Mouse (Mus musculus) embryonic facial prominence, embryonic 11.5 days (tissue): ENCODE measurements around the gene Iqcn. TPM values are rescaled to one million over a fixed set of nuclear protein-coding genes. Genes with fewer than 3 reads are reported as not detected.

Experiments used
- ATAC-seq: fragments of 200-750 bp; cut with Nextera tagmentation; replicated peaks from 2 replicates; pipeline ENCODE4 v1.8.0; 2017; ENCODE audit warnings: low read depth; ENCODE audit not compliant: insufficient number of reproducible peaks, low FRiP score, low TSS enrichment
- DNase-seq: peaks from one replicate; pipeline ENCODE4 v3.0.0-alpha.2; 2015; ENCODE audit warnings: low spot score
- H3K27ac ChIP-seq: fragments of 300-500 bp; sonication (generic); replicated peaks from 2 replicates; pipeline ENCODE4 v1.5.1; 2014; ENCODE audit warnings: mild to moderate bottlenecking, low read depth, low read length, control low read depth
- H3K27me3 ChIP-seq: fragments of 300-500 bp; sonication (generic); 2 replicates; pipeline ENCODE4 v1.6.1; 2014; ENCODE audit warnings: mild to moderate bottlenecking, low read length, moderate library complexity, mixed read lengths; ENCODE audit not compliant: control insufficient read depth, insufficient read depth
- H3K36me3 ChIP-seq: fragments of 300-500 bp; sonication (generic); replicated peaks from 2 replicates; pipeline ENCODE4 v1.6.1; 2014; ENCODE audit warnings: low read depth, mild to moderate bottlenecking, low read length, moderate library complexity, mixed read lengths; ENCODE audit not compliant: control insufficient read depth, insufficient read depth
- H3K4me1 ChIP-seq: fragments of 300-500 bp; sonication (generic); 2 replicates; pipeline ENCODE4 v1.6.1; 2014; ENCODE audit warnings: low read length, mixed read lengths; ENCODE audit not compliant: control insufficient read depth, insufficient read depth
- H3K4me2 ChIP-seq: fragments of 300-500 bp; sonication (generic); 2 replicates; pipeline ENCODE4 v1.6.1; 2014; ENCODE audit warnings: low read depth, mild to moderate bottlenecking, control low read depth, low read length, moderate library complexity
- H3K4me3 ChIP-seq: fragments of 300-500 bp; sonication (generic); 2 replicates; pipeline ENCODE4 v1.5.1; 2014; ENCODE audit warnings: low read depth, low read length, control low read depth
- H3K9ac ChIP-seq: fragments of 300-500 bp; sonication (generic); replicated peaks from 2 replicates; pipeline ENCODE4 v1.6.1; 2014; ENCODE audit warnings: mild to moderate bottlenecking, control low read depth, low read length
- H3K9me3 ChIP-seq: fragments of 300-500 bp; sonication (generic); replicated peaks from 2 replicates; pipeline ENCODE4 v1.6.1; 2016; ENCODE audit warnings: mild to moderate bottlenecking, low read length, inconsistent platforms, mixed read lengths; ENCODE audit not compliant: control insufficient read depth
- WGBS: fragments of 180-500 bp; shearing (Covaris S2); extraction: QIAGEN DNeasy Blood & Tissue Kit; methylation state at CpG from one replicate; pipeline ENCODE4 v1.1.7; 2014; 5-methylcytosine and 5-hydroxymethylcytosine counted together
- polyA plus RNA-seq: library from polyadenylated mRNA; unstranded; fragments of >200 nt; fragmentation: Nextera tagmentation; extraction: Ambion mirVana; gene quantifications from 2 replicates; pipeline ENCODE4 v1.2.1, GENCODE M21; 2014

The Iqcn gene
- polyA plus RNA-seq, 1 experiment from 2014 or later, result not detected

DNA sequence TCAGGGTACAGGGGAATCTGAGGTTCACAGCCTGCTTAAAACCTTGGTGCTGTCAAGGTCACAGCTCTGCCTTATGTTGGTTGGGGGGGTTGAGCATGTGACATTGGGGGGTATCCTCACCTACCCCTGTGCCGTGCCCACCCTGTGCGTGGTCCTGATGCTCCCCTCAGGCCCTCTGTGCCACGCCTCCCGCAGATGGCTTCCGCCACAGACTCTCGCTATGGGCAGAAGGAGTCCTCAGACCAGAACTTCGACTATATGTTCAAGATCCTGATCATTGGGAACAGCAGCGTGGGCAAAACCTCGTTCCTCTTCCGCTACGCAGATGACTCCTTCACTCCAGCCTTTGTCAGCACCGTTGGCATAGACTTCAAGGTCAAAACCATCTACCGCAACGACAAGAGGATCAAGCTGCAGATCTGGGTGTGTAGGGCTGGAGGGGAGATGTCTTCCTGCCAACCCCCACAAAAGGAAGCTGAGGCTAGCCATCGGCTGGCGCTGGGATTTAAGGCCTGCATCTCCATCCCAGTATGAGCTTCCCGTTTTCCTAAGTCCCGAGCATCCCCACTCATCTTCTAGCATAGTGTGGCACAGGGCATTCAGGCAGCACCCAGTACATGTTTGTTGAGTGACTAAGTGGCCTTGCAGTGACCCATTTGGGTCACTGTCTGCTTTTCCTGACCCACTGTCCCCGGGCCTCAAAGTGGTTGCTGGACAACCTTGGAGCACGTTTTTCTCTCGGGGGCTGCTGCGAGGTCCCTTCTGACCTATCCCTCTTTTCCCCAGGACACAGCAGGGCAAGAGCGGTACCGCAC, 52.6 kb downstream of the Iqcn start:
- H3K9ac ChIP-seq, result no peak overlapping the region; the same call in 1 of the 2 replicates

DNA sequence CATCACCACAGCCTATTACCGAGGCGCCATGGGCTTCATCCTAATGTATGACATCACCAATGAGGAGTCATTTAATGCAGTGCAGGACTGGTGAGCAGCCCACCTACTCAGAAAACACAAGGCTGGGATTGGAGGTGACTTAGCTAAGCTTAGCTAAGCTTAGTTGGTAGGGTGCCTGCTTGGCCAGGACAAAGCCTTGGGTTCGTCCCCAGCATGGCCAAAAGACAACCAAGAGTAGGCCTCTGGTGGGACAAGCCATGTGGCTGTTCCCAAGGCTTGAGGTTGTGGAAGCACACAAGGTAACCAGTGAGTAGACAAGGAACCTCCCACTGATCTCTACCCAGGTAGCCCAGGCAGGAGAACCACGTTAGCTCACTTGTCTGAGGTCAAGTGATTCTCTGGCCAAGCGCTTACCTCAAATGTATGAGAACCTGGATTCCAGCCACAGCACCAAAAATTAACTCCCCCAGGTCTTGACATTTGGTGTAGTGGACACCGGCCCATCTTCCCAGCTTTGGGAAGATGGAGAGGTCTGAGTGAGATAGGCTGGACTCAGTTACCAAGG, 53.3 kb downstream of the Iqcn start:
- Histone ChIP-seq H3K4me1 (peaks cover 3% of the 10 kb centered on the region), H3K27me3 (no peaks in the 10 kb centered on the region), H3K9ac (no peak overlapping the region), H3K27ac (no peak overlapping the region), H3K4me3 (no peak overlapping the region), H3K36me3 (no peaks in the 10 kb centered on the region), H3K4me2 (no peak overlapping the region), H3K9me3 (no peaks in the 10 kb centered on the region)
- WGBS, result 90% methylated on average over 6 of the region's 6 CpGs
- no peak for DNase-seq
- no peak for ATAC-seq

More for the DNA sequence above, 52.6 kb downstream of the Iqcn start:
- H3K36me3 ChIP-seq, result no peaks in the 10 kb centered on the region
- no peaks in the 10 kb centered on the region for H3K27me3 ChIP-seq
- H3K27ac ChIP-seq, result no peak overlapping the region
- H3K4me1 ChIP-seq, result peaks cover 3% of the 10 kb centered on the region
- no peak for ATAC-seq
- H3K4me2 ChIP-seq, result no peak overlapping the region
- no peaks in the 10 kb centered on the region for H3K9me3 ChIP-seq
- DNase-seq, result no peak
- 85% methylated on average over 24 of the region's 24 CpGs for WGBS
- peak overlapping the region; percentile 10; the same call in 1 of the 2 replicates for H3K4me3 ChIP-seq

DNA sequence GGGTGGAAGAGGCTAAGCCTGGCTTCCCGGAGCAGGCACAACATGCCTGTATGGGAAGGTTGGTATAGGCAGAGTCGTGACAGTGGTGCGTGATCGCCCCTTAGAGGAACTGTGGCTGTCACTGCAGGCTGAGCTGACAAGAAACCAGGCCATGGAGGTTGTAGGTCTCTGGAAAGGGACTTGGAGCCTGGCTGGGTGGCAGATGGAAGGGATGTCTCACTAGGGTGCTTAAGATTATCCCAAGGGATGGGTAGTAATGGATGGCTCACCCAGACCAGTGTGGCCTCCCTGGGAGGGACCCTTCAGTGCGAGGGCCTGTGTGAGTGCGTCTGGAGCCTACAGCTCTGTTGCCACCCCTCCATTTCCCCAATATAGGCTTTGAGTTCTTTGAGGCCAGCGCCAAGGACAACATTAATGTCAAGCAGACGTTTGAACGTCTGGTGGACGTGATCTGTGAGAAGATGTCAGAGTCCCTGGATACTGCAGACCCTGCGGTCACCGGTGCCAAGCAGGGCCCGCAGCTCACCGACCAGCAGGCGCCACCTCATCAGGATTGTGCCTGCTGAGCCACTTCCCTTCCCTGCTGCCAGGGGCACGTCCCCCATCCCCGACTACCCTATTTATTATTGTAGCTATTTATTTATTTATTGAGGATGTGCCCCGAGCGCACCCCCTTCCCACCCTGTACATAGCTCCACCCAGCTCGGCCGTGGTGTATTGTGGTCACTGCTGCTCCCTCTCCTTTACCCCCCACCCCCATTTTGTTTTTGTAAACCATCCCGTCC, 54.5 kb downstream of the Iqcn start:
- H3K4me1 ChIP-seq, result peaks cover 3% of the 10 kb centered on the region
- H3K4me3 ChIP-seq, result no peak overlapping the region
- no peak overlapping the region for H3K9ac ChIP-seq
- no peak overlapping the region for H3K27ac ChIP-seq
- H3K27me3 ChIP-seq, result no peaks in the 10 kb centered on the region
- no peak for ATAC-seq
- DNase-seq, result no peak
- H3K36me3 ChIP-seq, result no peaks in the 10 kb centered on the region
- no peaks in the 10 kb centered on the region for H3K9me3 ChIP-seq
- 72% methylated on average over 22 of the region's 22 CpGs for WGBS
- no peak overlapping the region for H3K4me2 ChIP-seq

DNA sequence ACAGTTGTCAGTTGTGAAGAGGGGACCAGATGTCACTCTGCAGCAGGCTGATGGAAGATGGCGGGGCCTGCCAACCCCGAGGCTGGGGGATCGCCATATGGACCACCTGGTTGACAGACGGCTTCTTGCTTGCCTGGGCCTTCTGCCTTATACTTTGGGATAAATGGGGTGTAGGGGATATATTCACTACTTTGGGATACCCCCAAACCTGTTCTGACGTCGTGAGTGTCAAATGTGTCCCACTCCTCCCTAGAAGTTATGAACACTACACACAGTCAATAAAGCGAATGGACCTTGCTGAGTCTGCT, 55.0 kb downstream of the Iqcn start:
- 89% methylated on average over 7 of the region's 7 CpGs for WGBS
- no peak overlapping the region for H3K4me2 ChIP-seq
- ATAC-seq, result no peak

DNA sequence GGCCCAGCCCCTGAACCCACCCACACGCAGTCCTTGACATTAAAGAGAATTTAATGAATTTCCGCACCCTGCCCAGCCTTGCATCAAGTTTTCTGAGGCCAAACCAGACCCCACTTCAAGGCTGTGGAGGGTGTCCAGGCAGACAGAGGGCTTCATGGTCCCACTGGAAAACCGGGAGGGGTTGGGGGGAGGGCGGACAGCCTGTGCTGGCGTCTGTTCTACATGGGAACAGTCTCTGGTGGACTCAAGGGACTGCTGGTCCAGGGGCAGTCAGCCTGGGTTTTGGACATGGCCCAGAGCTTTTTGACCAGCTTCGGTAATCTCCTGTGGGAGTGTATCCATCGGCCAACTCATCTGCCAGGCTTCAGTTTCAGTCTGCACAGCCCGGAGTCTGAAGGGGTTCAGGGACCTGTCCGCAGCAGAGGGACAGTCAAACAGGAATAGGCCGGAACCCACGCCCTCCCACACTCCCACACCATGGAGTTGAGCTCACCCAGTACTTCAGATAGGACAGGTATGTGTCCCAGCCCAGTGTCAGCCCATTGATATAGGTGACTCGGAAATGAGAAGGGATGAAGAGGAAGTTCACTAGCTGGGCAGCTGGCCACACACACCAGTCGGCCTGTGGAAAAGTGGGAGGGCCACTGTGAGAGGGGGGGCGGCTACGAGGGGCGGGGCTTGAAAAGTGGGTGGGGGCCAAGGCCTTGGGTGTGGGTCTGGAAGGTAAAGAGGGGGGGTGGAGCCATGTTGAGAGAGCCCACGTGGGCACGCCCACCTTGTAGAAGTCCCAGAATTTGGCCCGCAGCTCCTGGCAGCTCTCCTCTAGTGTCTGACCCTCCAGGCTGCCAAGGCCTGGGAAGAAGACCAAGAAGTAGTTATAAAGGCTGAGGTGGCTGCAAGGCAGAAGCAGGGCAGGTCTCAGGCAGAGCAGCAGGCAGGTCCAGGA, 55.6 kb downstream of the Iqcn start:
- WGBS, result 75% methylated on average over 19 of the region's 19 CpGs
- Histone ChIP-seq H3K9me3 (no peaks in the 10 kb centered on the region), H3K36me3 (no peaks in the 10 kb centered on the region), H3K27me3 (no peaks in the 10 kb centered on the region), H3K4me3 (no peak overlapping the region), H3K4me2 (no peak overlapping the region), H3K9ac (no peak overlapping the region; the same call in 1 of the 2 replicates), H3K4me1 (no peaks in the 10 kb centered on the region; the same call in 1 of the 2 replicates), H3K27ac (no peak overlapping the region)
- DNase-seq (no peak), ATAC-seq (no peak)

More for the DNA sequence above, 55.0 kb downstream of the Iqcn start:
- Histone ChIP-seq H3K9ac (no peak overlapping the region), H3K27ac (no peak overlapping the region), H3K27me3 (no peaks in the 10 kb centered on the region), H3K4me3 (no peak overlapping the region), H3K36me3 (no peaks in the 10 kb centered on the region), H3K9me3 (no peaks in the 10 kb centered on the region), H3K4me1 (peaks cover under 1% of the 10 kb centered on the region)
- DNase-seq, result no peak

DNA sequence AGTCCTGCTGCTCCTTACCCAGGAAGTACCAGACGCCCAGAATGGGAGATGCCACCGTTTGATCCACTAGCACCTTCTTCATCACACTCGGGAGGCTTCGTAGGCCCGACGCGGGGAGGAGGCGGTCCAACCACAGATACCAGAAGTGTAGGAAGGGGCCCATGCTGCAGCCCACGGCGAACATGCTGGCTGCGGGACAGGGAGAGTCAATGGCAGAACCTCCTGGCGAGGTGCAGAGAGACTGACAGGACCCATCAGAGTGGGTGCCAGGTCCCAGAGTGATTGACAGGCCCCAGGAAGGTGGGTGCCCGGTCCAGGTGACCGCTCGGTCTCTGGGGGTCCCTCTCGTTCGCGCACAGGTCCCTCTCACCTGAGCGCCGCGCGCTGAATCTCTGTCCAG, 57.1 kb downstream of the Iqcn start:
- Histone ChIP-seq H3K36me3 (no peaks in the 10 kb centered on the region), H3K9ac (peak overlapping the region; percentile 75), H3K4me2 (peak overlapping the region; percentile 96), H3K9me3 (no peaks in the 10 kb centered on the region), H3K4me3 (peak overlapping the region; percentile 70), H3K4me1 (no peaks in the 10 kb centered on the region), H3K27ac (no peak overlapping the region; the same call in 1 of the 2 replicates), H3K27me3 (no peaks in the 10 kb centered on the region)
- WGBS, result 1% methylated on average over 22 of the region's 22 CpGs
- no peak; the same call in 1 of the 2 replicates for ATAC-seq
- no peak for DNase-seq

DNA sequence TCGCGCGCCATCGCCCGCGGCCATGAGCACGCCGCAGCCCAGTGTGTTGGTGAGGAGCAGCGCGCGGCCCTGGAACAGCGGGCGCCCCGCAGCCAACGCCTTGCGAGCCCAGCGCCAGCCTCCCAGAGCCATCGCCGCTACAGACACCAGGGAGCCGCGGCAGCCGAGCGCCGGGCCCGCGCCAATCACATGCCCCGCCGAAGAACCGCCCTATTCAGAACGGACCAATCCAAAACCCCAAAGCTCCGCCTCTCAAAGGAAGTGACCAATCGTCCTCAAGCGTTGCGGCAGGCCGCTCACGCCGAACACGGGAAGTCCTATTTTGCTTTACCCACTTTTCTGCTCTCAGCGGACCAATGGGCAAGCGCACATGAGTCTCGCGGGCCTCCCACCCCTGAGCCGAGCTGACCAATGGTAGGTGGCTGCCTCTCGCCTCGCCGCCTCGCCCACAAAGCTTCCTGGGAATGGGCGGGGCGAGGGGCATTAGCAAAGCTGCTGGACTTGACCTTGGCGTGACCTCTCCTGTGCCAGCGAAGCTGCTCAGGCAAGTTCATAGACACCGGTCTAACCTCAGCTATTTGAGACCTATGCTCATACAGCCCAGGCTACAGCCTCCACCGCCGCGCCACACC, 57.6 kb downstream of the Iqcn start, which contains the start of gene Mpv17l2:
TSS of gene Mpv17l2 (minus strand) at position 172 of the 632 bp plus-strand sequence.
- ATAC-seq, result peak; percentile 94
- DNase-seq, result peak; percentile 98
- Histone ChIP-seq H3K27ac (no peak within 1 kb of the TSS; the same call in 1 of the 2 replicates), H3K36me3 (no peaks in the 10 kb centered on the region), H3K9me3 (no peaks in the 10 kb centered on the region), H3K4me3 (peak within 1 kb of the TSS; percentile 70), H3K9ac (peak within 1 kb of the TSS; percentile 75), H3K4me2 (peak within 1 kb of the TSS; percentile 96), H3K4me1 (no peaks in the 10 kb centered on the region), H3K27me3 (no peaks in the 10 kb centered on the region)
- under 1% methylated on average over 55 of the region's 55 CpGs for WGBS
